Mouse (Mus musculus) forebrain, embryonic 16.5 days (tissue): ENCODE data around the gene Msi2. TPM values are rescaled to one million over a fixed set of nuclear protein-coding genes. Genes with fewer than 3 reads are reported as not detected.

Experiments used
- ATAC-seq: fragments of 200-750 bp; cut with Nextera tagmentation; 2 replicates; pipeline ENCODE4 v1.8.0; 2017; ENCODE audit warnings: mild to moderate bottlenecking, moderate library complexity
- H3K27ac ChIP-seq: fragments of 300-500 bp; sonication (generic); 2 replicates; pipeline ENCODE4 v1.5.1; 2014; ENCODE audit warnings: low read length, control low read depth
- H3K27me3 ChIP-seq: fragments of 300-500 bp; sonication (generic); replicated peaks from 2 replicates; pipeline ENCODE4 v1.6.1; 2014; ENCODE audit warnings: low read length; ENCODE audit not compliant: control insufficient read depth, insufficient read depth
- H3K36me3 ChIP-seq: fragments of 300-500 bp; sonication (generic); 2 replicates; pipeline ENCODE4 v1.6.1; 2014; ENCODE audit not compliant: control insufficient read depth, insufficient read depth
- H3K4me1 ChIP-seq: fragments of 300-500 bp; sonication (generic); replicated peaks from 2 replicates; pipeline ENCODE4 v1.6.1; 2014; ENCODE audit warnings: low read length; ENCODE audit not compliant: control insufficient read depth, insufficient read depth
- H3K4me2 ChIP-seq: fragments of 300-500 bp; sonication (generic); 2 replicates; pipeline ENCODE4 v1.6.1; 2014; ENCODE audit warnings: mild to moderate bottlenecking, low read length, control low read depth
- H3K4me3 ChIP-seq: fragments of 300-500 bp; sonication (generic); replicated peaks from 2 replicates; pipeline ENCODE4 v1.5.1; 2014; ENCODE audit warnings: mild to moderate bottlenecking, low read length, control low read depth
- H3K9ac ChIP-seq: fragments of 300-500 bp; sonication (generic); replicated peaks from 2 replicates; pipeline ENCODE4 v1.6.1; 2014; ENCODE audit warnings: low read depth, low read length, control low read depth
- H3K9me3 ChIP-seq: fragments of 300-500 bp; sonication (generic); 2 replicates; pipeline ENCODE4 v1.6.1; 2016; ENCODE audit warnings: low read length; ENCODE audit not compliant: control insufficient read depth
- WGBS: fragments of 180-500 bp; shearing (Covaris S2); extraction: QIAGEN DNeasy Blood & Tissue Kit; methylation state at CpG from one replicate; pipeline ENCODE4 v1.1.7; 2014; 5-methylcytosine and 5-hydroxymethylcytosine counted together
- polyA plus RNA-seq: library from polyadenylated mRNA; unstranded; fragments of >200 nt; fragmentation: Nextera tagmentation; extraction: Ambion mirVana; gene quantifications from 2 replicates; pipeline ENCODE4 v1.2.1, GENCODE M21; 2015

Msi2 gene
- polyA plus RNA-seq, 1 experiment from 2014 or later, result 23.4 TPM

- H3K36me3 ChIP-seq, result peaks cover 10% of the 10 kb centered on the region
- ATAC-seq, result no peak
- peaks cover 34% of the 10 kb centered on the region for H3K4me1 ChIP-seq
- H3K4me2 ChIP-seq, result peak overlapping the region; percentile 82
- no peaks in the 10 kb centered on the region for H3K9me3 ChIP-seq
- no peaks in the 10 kb centered on the region for H3K27me3 ChIP-seq
- H3K9ac ChIP-seq, result no peak overlapping the region; the same call in 1 of the 2 replicates
- peak overlapping the region; percentile 88 for H3K4me3 ChIP-seq
- no peak overlapping the region for H3K27ac ChIP-seq
- 33% methylated on average over 7 of the region's 7 CpGs for WGBS
These were observed 3.0 kb downstream of the Msi2 start for GRCm38 (mm10) chr11:88715299-88715698.

GRCm38 (mm10) chr11:88714127-88714526, 4.2 kb downstream of the Msi2 start:
- H3K4me3 ChIP-seq, result no peak overlapping the region; the same call in 1 of the 2 replicates
- H3K4me2 ChIP-seq, result peak overlapping the region; percentile 82
- H3K4me1 ChIP-seq, result peaks cover 32% of the 10 kb centered on the region
- WGBS, result 40% methylated on average over 7 of the region's 7 CpGs
- H3K9ac ChIP-seq, result no peak overlapping the region
- H3K36me3 ChIP-seq, result peaks cover 10% of the 10 kb centered on the region
- ATAC-seq, result no peak
- H3K27me3 ChIP-seq, result no peaks in the 10 kb centered on the region
- no peak overlapping the region for H3K27ac ChIP-seq
- no peaks in the 10 kb centered on the region for H3K9me3 ChIP-seq

GRCm38 (mm10) chr11:88713479-88713878, 4.8 kb downstream of the Msi2 start:
- 33% methylated on average over 9 of the region's 9 CpGs for WGBS
- H3K9ac ChIP-seq, result no peak overlapping the region
- H3K4me2 ChIP-seq, result peak overlapping the region; percentile 82
- no peaks in the 10 kb centered on the region for H3K27me3 ChIP-seq
- peaks cover 10% of the 10 kb centered on the region for H3K36me3 ChIP-seq
- H3K4me3 ChIP-seq, result peak overlapping the region; percentile 10
- no peak overlapping the region for H3K27ac ChIP-seq
- no peak for ATAC-seq
- H3K4me1 ChIP-seq, result peaks cover 29% of the 10 kb centered on the region
- no peaks in the 10 kb centered on the region for H3K9me3 ChIP-seq

DNA sequence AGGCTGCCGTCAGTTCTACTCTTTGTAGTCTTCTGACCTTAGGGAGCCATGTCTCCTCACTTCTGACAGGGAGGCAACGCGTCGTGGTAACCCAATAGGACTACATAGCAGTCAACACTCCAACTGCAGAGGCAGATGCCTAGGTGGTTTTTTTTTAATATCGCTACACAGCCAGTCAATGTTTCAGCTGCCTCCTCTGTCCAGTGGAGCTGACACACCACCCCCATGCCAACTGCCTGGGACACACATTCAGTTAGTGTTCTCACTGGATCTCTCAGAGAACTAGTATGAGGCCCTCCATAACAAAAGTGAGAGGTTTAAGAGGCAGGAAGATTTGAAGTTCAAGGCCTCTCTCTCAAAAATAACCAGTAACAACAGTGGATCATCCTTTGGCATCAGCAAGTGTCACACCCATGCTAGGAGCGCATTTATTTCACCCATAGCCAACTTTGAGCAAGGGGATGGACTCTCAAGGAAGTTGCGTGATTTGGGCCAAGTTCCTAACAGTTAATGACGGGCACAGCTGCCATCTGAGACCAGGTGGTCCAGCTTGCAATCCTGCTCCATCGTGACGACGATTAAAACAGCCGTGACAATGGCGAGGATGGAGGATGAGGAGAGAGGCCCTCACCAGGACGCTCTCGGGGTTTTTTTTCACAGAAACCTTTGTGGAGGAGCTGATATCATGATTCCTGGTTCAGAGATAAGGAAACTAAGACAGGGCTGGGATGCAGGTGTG, 8.3 kb downstream of the Msi2 start:
- Histone ChIP-seq H3K4me3 (no peak overlapping the region), H3K27me3 (no peaks in the 10 kb centered on the region), H3K36me3 (peaks cover 12% of the 10 kb centered on the region), H3K9ac (no peak overlapping the region), H3K4me1 (peaks cover 16% of the 10 kb centered on the region), H3K9me3 (no peaks in the 10 kb centered on the region), H3K27ac (no peak overlapping the region), H3K4me2 (no peak overlapping the region)
- WGBS, result 75% methylated on average over 15 of the region's 15 CpGs
- ATAC-seq, result no peak

GRCm38 (mm10) chr11:88707228-88707775, 11.0 kb downstream of the Msi2 start:
- 83% methylated on average over 11 of the region's 11 CpGs for WGBS
- Histone ChIP-seq H3K27ac (no peak overlapping the region), H3K9ac (no peak overlapping the region), H3K36me3 (peaks cover 12% of the 10 kb centered on the region), H3K4me1 (peaks cover 15% of the 10 kb centered on the region), H3K9me3 (no peaks in the 10 kb centered on the region), H3K4me2 (no peak overlapping the region), H3K27me3 (no peaks in the 10 kb centered on the region), H3K4me3 (no peak overlapping the region)
- ATAC-seq, result no peak

GRCm38 (mm10) chr11:88704688-88705087, 13.6 kb downstream of the Msi2 start:
- WGBS, result 88% methylated on average over 10 of the region's 10 CpGs
- Histone ChIP-seq H3K4me1 (peaks cover 24% of the 10 kb centered on the region), H3K36me3 (peaks cover 3% of the 10 kb centered on the region; the same call in 1 of the 2 replicates), H3K9me3 (no peaks in the 10 kb centered on the region), H3K4me3 (no peak overlapping the region), H3K4me2 (no peak overlapping the region), H3K27ac (no peak overlapping the region), H3K27me3 (no peaks in the 10 kb centered on the region), H3K9ac (no peak overlapping the region)
- ATAC-seq, result no peak

DNA sequence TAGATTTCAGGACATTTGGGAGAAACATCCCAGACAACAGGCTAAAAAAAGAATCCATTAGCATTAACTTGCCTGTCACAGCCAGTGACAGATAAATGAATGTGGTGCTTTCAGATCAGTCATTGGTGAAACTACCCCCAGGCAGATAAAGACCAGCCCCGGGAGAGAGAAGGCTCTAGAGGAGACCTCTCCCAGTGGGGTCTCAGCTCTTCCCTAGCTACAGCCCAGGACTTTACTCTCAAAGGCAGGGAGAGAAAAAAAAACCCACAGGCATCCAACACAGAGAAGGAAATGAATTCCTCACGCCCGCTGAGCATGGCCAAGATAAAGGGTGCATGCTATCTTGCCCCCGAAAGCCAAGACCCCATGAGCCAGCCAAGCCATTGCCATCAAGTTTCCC, 15.1 kb downstream of the Msi2 start:
- no peak overlapping the region for H3K9ac ChIP-seq
- no peak overlapping the region for H3K4me3 ChIP-seq
- peaks cover 24% of the 10 kb centered on the region for H3K4me1 ChIP-seq
- peak overlapping the region; percentile 8; the same call in 1 of the 2 replicates for H3K4me2 ChIP-seq
- 16% methylated on average over 4 of the region's 4 CpGs for WGBS
- H3K9me3 ChIP-seq, result no peaks in the 10 kb centered on the region
- peaks cover 3% of the 10 kb centered on the region; the same call in 1 of the 2 replicates for H3K36me3 ChIP-seq
- no peaks in the 10 kb centered on the region for H3K27me3 ChIP-seq
- ATAC-seq, result no peak
- H3K27ac ChIP-seq, result peak overlapping the region; percentile 37

- ATAC-seq, result peak; percentile 84
- Histone ChIP-seq H3K4me1 (peaks cover 31% of the 10 kb centered on the region), H3K4me2 (no peak overlapping the region; the same call in 1 of the 2 replicates), H3K27ac (peak overlapping the region; percentile 43), H3K27me3 (no peaks in the 10 kb centered on the region), H3K9me3 (no peaks in the 10 kb centered on the region), H3K9ac (no peak overlapping the region), H3K36me3 (peaks cover 3% of the 10 kb centered on the region; the same call in 1 of the 2 replicates), H3K4me3 (no peak overlapping the region)
- 8% methylated on average over 6 of the region's 6 CpGs for WGBS
These were observed 16.2 kb downstream of the Msi2 start for GRCm38 (mm10) chr11:88701976-88702659.

GRCm38 (mm10) chr11:88701020-88701419, 17.3 kb downstream of the Msi2 start:
- H3K9ac ChIP-seq, result no peak overlapping the region
- no peaks in the 10 kb centered on the region for H3K27me3 ChIP-seq
- WGBS, result 75% methylated on average over 6 of the region's 6 CpGs
- ATAC-seq, result no peak
- peaks cover 3% of the 10 kb centered on the region; the same call in 1 of the 2 replicates for H3K36me3 ChIP-seq
- H3K4me2 ChIP-seq, result no peak overlapping the region
- no peaks in the 10 kb centered on the region for H3K9me3 ChIP-seq
- no peak overlapping the region for H3K4me3 ChIP-seq
- H3K27ac ChIP-seq, result no peak overlapping the region
- H3K4me1 ChIP-seq, result peaks cover 31% of the 10 kb centered on the region
